Mouse (Mus musculus): ENCODE data around the gene Slc6a19.

The Slc6a19 gene

DNA sequence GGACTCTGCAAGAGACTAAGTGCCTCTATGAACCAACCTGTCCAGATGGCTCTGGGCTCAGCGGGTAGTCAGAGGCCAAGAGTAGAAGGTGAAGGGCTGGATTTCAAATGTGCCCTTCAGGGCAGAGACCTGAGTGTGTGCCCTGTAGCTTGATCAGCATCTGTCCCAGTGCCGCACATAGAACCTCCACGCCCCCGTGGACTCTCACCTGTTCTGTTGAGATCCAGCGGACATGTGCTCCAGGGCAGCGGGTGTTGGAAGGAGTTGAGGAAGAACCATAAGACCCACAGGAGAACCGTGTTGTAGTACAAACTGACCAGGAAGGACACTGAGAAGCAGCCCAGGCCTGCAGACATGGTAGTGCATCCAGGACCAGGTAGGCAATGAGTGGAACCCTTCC lies 29.5 kb downstream of the Slc6a19 start:
- in situ Hi-C loops (cut with MboI, MseI) = no loop called here

DNA sequence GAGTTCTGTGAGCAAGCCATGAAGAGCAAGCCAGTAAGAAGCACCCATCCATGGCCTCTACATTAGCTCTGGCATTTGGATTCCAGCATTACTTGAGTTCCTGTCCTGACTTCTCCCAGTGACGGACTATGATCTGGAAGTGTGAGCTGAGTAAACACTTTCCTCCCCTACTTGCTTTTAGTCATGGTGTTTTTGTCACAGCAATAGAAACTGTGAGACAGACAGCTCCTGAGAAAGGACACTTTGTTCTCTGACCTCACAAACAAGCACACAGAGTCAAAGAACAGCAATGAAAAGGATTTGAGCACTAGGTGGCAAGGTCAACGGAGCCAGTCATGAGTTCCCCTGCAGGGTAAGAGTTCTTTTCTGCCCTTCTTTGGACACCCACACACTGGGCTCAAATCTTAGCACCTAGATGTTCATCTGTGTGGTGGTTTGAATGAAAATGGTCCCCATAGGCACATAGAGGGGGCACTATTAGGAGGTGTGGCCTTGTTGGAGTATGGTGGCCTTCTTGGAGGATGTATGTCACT lies 44.4 kb downstream of the Slc6a19 start:
- in situ Hi-C loops (cut with MboI, MseI) = no loop called here

DNA sequence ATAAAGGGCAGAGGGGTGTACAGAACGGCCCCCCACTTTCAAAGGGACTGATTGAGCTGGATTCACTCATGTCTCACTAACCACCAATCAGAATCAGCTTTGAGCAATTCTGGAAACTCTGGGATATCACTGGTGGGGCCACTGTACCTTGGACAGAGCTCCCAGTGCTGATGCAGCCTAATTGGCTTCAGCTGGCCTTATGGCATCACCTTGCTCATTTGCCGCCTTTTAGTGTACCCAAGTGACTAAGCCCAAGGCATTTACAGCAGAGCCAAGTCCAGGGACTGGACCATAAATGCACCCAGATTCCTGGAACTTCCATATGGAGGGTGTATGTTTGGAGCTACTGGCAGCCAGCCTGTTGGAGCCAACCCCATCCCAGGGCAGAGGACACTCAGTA lies 45.7 kb downstream of the Slc6a19 start:
- in situ Hi-C loops (cut with MboI, MseI) = no loop called here

DNA sequence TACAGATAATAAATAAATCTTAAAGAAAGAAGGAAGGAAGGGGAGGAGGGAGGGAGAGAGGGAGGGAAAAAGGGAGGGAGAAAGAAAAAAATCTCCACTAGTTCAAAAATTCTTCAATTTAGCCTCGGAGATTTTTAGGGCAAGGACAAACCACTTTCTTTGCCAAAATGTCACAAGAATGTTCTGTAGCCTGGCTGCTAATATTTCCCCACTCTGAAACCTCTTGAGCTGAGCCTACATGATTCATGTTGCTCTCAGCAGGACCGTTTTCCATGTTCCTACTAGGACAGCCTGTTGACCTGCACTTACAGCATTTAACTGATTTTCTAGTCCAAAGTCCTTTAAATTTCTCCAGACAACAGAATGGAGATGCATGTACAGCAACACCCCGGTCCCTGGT lies 49.7 kb downstream of the Slc6a19 start:
- in situ Hi-C loops (cut with MboI, MseI) = no loop called here

DNA sequence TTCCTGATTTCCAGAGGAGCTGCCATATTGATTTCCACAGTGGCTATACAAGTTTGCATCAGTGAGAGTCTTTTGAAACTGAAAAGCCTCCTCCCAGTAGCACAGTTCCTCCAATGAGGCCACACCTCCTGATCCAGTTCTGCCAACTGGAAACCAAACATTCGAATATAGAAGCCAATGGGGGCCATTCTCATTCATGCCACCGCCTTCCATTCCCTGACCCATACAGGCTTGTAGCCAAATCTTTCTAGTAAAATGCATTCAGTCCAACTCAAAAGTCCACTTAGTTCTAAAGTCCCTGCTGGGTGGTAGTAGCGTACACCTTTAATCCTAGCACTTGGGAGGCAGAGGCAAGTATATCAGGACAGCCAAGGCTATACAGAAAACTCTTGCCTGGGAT lies 51.4 kb downstream of the Slc6a19 start:
- in situ Hi-C loops (cut with MboI, MseI) = no loop called here

DNA sequence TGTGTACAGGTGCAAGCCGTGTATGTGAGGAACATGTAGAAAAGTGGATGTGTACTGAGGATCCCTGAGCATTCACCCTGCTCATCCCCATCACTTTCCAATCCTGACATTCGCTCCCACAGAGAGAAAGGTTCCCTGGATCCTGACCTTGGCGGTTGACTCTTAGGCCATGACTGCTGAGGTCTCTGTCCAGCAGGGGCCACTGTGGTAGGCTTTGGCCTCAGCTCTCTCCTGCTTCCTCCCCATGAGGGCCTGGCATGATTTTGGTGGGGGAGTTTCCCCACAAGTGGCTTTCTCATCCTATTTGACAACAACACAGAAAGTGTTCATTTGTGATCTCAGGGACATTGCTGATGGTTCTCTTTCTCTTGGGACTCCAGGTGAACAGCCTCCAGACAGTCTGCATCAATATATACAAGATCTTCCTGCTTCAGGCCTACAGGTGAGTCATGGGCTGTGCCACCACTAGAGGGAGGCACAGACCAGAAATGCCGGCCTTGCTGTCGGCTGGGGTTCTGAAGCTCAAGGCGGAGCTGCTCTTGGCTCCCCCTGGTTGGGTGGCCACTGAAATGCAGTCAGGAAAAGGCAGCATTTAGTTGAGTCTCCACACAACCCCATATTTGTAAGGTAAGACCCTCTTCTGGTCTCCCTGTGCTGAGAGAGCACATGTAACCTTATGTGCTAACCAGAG lies 58.1 kb downstream of the Slc6a19 start:
- in situ Hi-C loops (cut with MboI, MseI) = loop anchor here (5.0 kb wide), 2 partner anchors 41 to 181 kb away; no protein-coding TSS in a partner anchor

DNA sequence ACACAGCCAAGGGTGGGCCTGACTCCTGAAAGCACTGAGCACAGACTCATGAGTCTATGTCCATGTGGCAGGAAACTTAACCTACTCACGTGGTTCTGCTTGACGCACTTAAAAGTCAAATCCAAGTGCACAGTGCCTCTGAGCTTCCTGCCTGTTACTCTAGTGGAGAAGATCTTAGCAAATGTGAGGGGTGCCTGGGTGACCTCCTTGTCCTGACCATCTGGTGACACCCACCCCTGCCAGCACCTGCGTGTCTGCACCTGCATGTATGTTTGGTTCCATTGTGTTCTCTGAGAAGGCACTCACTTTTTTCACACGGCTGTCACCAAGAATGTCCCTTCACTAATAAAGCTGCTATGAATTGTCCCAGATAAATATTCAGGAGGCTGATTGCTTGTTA lies 63.4 kb downstream of the Slc6a19 start:
- in situ Hi-C loops (cut with MboI, MseI) = no loop called here

DNA sequence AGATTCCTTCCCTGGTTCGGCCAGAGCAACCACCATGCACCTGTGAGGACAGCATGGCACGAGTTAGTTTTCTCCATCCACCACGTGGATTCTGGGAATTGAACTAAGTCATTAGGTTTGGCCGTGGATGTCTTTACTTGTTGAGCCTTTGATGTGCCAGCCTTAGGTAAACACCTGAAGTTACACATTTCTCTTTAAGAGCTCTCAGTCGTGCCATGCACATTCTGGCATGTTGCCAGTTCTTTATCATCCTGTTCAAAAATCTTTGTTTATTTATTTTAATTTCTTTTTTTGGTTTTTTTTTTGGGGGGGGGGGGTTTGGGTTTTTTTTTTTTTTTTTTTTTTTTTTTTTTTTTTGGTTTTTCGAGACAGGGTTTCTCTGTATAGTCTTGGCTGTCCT lies 66.8 kb downstream of the Slc6a19 start:
- in situ Hi-C loops (cut with MboI, MseI) = loop anchor here (10.0 kb wide), 1 partner anchor 213 kb away; no protein-coding TSS in a partner anchor

DNA sequence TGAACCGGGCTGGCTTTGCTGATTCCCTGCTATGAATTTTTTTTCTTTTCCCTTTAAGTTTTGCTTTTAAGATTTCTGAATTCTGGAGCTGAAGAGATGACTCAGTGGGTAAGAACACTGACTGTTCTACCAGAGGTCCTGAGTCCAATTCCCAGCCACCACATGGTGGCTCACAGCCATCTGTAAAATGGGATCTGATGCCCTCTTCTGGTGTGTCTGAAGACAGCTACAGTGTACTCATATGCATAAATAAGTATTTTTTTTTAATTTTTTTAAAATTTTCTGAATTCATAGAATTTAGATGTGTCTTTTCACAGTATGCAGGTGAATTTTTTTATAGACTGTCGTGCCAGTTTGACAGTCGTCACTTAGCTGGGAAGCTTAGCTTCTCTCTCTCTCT lies 72.8 kb downstream of the Slc6a19 start:
- in situ Hi-C loops (cut with MboI, MseI) = loop anchor here (10.0 kb wide), 1 partner anchor 207 kb away; no protein-coding TSS in a partner anchor
